Mouse (Mus musculus): Measurements from ENCODE around the gene Cldn9.

Gene Cldn9

GRCm38 (mm10) chr17:23651363-23651762, 32.5 kb downstream of the Cldn9 start:
- no peak for DNase-seq (ENCODE audit: low spot score in 2 of 2)

- DNase-seq (ENCODE audit: low spot score in 2 of 2) = no peak
These were observed 37.9 kb downstream of the Cldn9 start for GRCm38 (mm10) chr17:23645894-23646293.

GRCm38 (mm10) chr17:23644613-23645495, 39.0 kb downstream of the Cldn9 start, which contains the start of gene Mmp25:
Mmp25 (minus strand) TSS chr17:23645277.
- DNase-seq (ENCODE audit: low spot score in 2 of 2) = no peak

Measured in spleen, postnatal 36 days (tissue).